Mouse (Mus musculus) gastrocnemius, postnatal 25 days (tissue): ENCODE data around the gene Cd2bp2. TPM values are rescaled to one million over a fixed set of nuclear protein-coding genes. Genes with fewer than 3 reads are reported as not detected.

Source experiments
- DNase-seq: peaks from one replicate; pipeline ENCODE4 v3.0.0; 2022
- total RNA-seq, 2 experiments: library from RNA; stranded (reverse); gene quantifications; 1 replicate in 1 of 2; 2 replicates in 1 of 2; pipeline ENCODE4 v1.2.3; 2021

The Cd2bp2 gene
- total RNA-seq, 2 experiments from 2014 or later, result 26.2 to 28.2 TPM

GRCm38 (mm10) chr7:127217901-127218642 is 22.2 kb upstream of the Cd2bp2 start:
- DNase-seq, result no peak

DNA sequence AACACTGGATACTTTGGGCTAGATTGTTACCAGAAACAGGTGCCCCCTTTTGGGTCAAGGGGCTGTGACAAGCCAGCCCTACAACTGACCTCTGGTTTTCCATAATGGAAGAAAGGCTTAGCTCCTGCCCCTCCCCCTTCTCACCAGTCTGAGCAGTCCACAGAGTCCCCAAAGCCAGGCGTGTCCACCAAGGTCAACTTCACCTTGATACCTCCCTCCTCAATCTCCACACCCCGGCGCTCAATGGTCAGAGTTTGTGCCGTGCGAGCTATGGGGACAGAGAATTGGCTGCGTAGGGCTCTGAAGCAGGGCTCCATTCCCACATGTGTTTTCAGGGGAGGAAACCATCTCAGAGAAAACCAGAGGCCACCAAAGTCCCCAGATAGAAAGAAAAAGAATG is 21.6 kb upstream of the Cd2bp2 start:
- no peak for DNase-seq

DNA sequence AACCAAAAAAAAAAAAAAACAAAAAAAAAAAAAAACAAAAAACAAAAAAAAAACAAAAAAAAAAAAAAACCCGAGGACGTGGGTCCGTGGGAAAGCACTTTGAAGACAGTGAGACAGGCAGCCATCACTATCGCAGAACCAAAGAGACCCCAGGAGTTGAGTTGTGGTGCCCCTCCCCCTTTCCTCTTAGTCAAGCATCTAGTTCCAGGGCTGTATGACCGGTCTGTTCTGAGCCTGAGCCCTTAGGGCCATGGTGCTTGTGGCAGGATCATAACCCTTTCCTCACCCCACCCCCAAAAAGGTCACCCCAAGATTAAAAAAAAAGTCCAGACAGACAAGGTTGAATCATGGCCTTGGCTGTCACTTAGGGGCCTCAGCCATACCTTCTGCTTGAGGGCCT is 20.5 kb upstream of the Cd2bp2 start:
- DNase-seq, result no peak

GRCm38 (mm10) chr7:127214981-127215871 is 19.4 kb upstream of the Cd2bp2 start:
- DNase-seq, result peak; percentile 80

DNA sequence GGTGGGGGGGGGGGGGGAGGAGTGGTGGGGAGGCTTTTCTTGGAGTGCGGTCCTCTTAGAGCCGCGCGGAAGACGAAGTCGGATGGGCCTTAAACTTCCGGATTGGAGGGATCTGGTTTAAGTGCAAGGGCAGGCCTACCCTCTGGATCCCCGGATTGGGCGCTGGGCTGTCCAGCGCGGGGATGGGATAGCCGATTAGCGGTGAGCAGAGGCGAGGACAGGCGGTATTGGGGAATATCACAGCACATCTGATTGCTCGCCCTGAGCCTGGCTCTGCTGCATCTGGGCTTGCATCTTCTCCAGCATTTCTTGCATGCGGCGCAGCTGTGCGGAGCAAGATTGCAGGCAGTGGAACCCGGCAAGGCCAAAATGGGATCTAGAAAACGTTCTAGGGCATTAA is 18.7 kb upstream of the Cd2bp2 start:
- DNase-seq, result no peak

- DNase-seq, result no peak
Measured at GRCm38 (mm10) chr7:127213930-127214329, 18.1 kb upstream of the Cd2bp2 start.

DNA sequence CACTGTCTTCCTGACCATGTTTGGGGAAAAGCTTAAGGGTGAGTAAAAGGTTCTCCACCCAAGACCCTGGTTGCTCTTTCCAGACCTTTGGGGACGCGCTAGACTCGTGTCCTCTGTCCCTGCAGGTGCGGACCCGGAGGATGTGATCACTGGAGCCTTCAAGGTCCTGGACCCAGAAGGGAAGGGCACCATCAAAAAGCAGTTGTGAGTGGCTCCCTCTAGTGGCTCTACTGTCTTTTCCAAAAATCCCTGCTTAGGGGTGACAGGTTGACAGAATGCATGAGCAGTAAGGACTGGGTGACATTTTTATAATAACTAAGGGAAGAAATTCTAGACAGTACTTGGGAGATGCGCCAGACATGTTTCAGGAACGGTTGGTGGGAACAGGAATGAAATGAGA is 17.6 kb upstream of the Cd2bp2 start:
- no peak for DNase-seq

- no peak for DNase-seq
Measured at GRCm38 (mm10) chr7:127212432-127213250, 16.8 kb upstream of the Cd2bp2 start.

DNA sequence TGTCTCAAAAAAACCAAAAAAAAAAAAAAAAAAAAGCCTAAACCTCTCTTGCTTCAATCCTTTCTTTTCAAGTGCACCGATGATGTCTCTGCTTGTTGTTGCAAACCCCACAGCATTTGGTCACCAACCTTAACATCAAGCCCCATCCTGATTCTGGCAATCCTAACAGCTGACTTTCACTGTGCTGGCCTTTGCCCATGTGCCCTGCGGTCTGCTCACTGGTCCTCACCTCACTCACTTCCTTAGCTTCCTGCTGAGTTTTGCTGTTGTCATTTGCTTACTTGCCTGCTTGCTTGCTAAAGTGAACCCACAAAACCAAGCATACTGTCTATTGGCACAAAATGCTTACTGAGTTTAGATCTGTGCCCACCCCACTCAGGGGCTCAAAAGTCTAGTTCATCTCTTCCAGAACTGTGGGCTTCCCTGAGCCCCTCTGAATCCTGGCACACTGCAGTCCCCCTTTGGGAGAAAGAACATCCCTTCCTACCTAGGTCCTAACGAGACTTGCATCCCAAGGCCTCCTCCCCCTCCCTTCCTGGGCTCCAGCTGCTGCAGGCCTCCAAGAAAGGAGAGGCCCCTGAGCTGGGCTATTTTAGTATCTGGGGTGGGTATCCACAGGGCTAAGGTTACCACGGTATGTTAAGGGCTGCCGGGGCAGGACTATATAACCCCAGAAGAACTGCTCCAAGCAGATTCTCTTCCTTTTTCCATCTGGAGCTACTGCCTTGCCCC is 15.3 kb upstream of the Cd2bp2 start:
- DNase-seq, result peak; percentile 80

DNA sequence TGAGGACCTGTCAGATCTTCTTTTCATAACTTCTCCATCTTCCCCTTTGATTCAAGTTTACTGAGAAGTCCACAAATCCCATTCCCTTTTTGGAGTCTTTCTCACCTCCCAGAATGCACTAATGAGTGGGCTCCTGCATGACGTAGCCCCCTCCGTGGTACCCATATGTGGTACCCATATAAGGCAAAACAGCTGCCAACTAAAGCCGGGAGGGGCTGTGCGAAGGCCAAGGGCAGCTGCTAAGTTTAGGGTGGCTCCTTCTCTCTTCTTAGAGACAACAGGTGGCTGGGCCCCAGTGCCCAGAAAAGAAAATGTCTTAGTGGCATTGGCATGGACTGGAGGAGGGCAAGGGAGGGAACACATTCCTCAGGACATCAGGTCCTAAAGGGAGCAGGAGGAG is 14.4 kb upstream of the Cd2bp2 start:
- peak; percentile 81 for DNase-seq

- no peak for DNase-seq
Measured at GRCm38 (mm10) chr7:127209851-127210250, 14.0 kb upstream of the Cd2bp2 start.

- DNase-seq, result peak; percentile 94
Measured at GRCm38 (mm10) chr7:127208553-127209438, 12.9 kb upstream of the Cd2bp2 start, which contains the start of gene Mylpf. TSS of gene Mylpf (plus strand) at chr7:127208890.

- DNase-seq, result no peak
Measured at GRCm38 (mm10) chr7:127208295-127208552, 12.4 kb upstream of the Cd2bp2 start, which contains the start of gene Tbc1d10b. TSS of gene Tbc1d10b (minus strand) at chr7:127208468.

GRCm38 (mm10) chr7:127207374-127208294 is 11.8 kb upstream of the Cd2bp2 start:
- DNase-seq, result no peak

GRCm38 (mm10) chr7:127206606-127207005 is 10.8 kb upstream of the Cd2bp2 start:
- DNase-seq, result no peak

- DNase-seq, result no peak
Measured at GRCm38 (mm10) chr7:127196484-127196883, 634 bp upstream of the Cd2bp2 start.

DNA sequence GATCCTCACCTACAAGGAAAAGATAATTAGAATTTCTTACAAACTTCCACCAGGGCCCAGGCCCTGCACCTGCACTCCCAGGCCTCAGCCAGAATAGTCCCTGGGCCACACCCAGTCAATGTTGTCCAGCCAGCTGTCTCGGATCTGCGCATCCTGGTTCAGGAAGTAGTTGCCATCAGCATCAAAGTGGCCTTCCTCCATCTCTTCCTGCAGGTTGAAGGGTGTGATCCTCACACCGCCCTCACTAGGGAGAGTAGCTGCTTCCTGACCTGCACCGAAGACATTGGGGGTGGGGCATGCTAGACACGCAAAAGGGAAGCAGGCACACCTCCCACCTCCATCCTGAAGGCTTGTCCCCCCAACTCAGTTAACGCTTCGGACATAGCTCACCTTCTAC is 1.2 kb downstream of the Cd2bp2 start:
- no peak for DNase-seq

GRCm38 (mm10) chr7:127194011-127194632 is 1.7 kb downstream of the Cd2bp2 start:
- no peak for DNase-seq

- no peak for DNase-seq
Measured at GRCm38 (mm10) chr7:127192989-127193388, 2.9 kb downstream of the Cd2bp2 start.
